Mouse (Mus musculus): Measurements from ENCODE around the gene Hmcn1.
A peak's percentile ranks its signal among the peaks of the same experiment; 100 is the strongest.

Hmcn1 gene

DNA sequence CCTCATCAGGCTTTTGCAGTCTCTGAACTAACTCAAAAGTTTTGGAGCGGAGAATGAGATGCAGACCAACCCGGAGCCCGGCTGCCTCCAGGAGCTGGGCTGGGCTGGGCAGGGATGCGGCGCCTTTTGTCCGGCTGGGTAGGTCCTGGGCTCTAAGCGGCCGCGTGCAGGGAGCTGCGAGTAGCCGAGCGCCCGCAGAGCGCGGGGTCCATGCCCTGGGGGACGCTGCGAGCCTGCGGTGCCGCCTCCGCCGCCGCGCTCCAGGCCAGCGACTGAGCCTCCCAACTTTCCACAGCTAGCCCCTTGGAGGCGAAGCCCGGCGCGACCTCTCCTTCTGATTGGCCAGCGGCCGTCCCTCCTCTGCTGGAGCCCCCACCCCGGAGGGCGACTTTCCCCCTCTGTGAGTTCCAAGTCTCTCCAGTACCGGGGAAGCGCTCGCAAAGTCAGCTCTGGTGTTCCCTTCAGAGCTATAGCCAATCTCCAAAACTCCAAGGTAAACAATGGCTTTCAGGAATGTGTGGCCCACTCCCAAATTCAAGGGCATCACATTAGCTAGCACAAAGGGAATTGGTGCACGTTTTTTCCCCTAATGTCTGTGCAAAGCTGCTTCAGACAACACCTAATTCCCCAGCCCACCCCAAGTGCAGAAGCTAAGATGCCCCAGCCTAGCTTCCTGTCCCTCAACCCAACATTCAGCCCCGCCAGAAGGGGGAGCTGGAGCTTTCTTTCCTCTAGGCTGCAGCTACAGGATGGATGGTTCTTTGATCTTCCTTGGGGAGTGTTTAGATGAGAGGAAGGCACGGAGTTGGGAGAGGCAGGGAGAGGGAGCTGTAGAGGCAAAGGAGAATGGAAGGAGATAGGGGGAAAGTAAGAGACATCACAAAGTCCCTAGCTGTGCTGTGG lies at the start of gene Hmcn1:
TSS of gene Hmcn1 (minus strand) at position 274 of the 903 bp plus-strand sequence.
- DNase-seq (ENCODE audit: low read depth, low spot score) = no peak

DNA sequence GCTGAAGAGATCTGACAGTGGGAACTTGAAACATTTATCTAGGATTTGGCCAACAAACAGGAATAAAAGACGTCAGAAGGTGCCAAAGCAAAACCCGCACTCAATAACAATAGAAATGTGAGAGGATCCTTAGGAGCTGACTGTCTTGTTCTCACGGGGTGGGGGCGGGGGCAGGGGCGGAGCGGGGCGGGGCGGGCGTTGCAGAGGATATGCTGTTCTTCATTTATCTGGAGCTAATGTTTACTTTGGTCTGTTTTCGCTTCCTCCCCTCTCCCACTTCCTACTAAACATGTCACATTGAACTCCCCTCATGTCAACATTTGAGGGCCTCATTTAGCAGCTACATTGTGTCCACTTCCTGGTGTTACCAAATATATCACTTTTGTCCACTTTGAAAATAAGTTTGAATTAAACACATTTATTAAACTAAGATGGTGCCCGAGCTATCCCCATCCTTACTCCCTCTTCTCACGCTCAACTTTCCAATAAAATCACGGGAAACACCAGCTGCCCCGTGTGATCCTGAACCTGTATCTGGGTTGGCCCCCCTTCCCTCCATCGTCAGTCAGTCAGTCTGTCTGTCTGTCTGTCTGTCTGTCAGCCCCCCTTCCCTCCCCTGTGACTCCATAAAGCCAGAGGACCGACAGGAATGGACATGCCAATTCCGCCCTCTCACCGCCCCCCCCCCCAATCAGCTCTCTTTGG lies 47.9 kb upstream of the Hmcn1 start:
- no peak for DNase-seq (ENCODE audit: low read depth, low spot score)

DNA sequence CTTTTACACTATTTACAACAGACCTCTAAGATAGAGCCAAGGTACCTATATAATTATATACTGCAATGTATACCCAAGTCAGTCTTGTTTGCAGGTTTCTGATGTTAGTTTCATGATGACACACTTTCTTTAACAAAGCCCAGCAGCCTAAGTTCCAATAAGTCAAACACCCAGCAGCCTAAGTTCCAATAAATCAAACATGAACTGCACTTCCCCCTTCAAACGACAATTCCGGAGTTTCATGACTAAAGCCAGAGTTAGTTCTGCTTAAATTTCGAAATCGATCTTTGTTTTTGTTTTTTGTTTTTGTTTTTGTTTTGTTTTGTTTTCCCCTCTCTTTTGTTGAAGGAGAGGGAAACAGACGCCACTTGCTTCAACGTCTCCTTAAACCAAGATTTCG lies 47.1 kb upstream of the Hmcn1 start:
- DNase-seq (ENCODE audit: low read depth, low spot score) = no peak

DNA sequence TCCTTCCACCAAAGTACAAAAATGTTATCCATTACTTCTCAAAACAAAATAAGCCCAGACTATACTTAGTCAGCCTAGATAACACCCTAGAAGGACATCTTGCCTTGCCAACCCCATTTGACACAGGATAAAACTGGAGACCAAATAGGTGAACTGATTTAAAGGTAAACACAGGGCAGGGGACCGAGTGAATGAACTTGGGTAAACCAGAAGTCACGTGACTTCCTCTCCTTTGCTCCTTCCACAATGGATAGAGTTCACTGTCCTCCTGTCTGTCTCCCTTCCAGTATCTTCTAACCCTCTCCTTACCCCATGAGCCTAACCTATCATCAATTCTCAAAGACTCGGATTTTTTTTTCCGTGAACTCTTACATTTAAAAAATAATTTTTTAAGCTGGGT lies 46.0 kb upstream of the Hmcn1 start:
- no peak for DNase-seq (ENCODE audit: low read depth, low spot score)

DNA sequence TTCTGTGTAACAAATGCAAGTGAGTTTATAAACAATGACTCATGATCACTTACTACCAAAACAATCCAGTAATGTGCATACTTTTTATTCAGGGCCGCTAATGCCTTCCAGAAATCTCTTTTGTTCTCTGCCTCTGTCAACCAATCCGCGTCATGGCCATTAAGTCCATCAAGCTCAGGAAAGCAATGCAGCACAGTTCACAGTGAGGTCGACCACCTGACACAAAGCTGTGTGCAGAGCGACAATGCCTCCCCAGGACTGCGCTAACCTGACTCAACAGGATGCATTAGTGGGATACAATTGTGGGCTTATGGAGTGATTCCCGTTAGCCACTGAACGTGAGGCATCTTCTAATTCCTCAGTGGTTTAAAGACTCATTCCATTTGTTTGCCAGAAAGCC lies 45.3 kb upstream of the Hmcn1 start:
- DNase-seq (ENCODE audit: low read depth, low spot score) = no peak

DNA sequence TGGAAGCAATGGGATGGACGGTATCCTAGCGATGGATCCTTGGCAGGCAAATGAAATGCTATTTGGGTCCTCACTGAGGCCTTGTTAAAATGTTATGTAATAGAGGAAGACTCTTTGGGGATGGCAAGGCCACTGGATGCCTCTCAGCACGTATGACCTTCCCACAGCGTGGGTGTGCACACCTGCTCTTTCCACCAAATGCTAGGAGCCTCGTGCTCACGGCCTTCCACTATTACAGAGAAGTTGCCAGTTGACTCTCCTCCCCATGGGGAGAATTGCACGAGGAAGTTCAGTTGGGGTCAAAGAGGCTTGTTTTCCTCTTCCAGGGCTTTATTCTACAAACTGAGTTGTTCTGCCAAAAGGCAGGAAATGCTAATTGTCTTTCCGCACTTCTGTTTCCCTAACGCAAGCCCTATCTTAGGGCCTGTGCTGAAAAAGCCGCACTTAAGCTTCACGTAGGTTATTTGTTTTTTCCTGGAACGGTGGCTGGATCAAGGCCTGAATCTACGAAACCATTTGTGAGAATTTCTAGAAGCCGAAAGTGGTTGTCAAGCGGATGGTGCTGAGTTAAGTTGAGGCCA lies 43.3 kb upstream of the Hmcn1 start:
- no peak for DNase-seq (ENCODE audit: low read depth, low spot score)

DNA sequence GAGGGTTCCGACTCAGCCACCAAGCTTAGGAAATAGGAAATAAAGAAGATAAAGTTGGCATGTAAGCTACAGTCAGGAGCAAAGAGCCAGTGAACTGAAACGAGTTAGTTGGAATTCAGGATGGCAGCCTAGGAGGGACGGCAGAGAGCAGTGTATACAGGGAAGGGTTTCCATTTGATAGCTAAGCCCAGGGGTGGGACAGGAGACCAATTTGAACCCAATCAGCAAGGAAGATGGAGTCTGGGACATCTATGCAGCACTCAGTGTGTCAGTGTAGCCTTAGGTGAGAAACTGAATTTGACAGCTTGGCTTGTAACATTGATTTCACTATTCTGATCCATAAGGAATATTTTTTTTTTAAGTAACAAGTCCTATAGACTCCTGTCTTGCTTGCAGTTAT lies 42.5 kb upstream of the Hmcn1 start:
- DNase-seq (ENCODE audit: low read depth, low spot score) = no peak

DNA sequence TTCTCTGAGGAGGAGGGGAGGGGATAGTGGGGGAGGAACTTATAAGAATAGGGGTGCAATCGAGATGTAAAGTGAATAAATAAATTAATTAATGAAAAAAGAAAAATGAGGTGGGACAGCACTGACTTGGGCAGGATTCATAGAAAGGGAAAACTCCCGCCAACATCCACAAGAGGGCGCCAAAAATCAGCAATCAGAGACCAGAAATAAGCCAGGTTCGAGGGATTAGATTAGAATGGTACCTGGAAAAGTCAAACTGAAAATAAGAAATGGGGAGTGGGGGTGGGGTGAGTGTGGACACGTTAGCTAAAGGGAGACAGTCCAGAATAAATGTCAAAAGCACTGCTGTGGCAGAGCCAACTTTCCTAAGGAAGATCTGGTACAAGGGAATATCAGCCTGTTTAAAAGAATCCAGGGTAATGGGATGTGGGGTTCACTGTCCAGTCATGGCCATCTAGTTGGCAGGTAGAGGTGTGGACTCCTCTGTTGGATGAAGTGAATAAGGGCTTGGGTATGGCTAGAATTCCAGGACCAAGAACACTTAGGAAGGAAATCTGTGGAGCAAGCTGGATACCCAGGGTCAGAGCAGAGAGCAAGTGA lies 41.9 kb upstream of the Hmcn1 start:
- peak; percentile 24 for DNase-seq (ENCODE audit: low read depth, low spot score)

DNA sequence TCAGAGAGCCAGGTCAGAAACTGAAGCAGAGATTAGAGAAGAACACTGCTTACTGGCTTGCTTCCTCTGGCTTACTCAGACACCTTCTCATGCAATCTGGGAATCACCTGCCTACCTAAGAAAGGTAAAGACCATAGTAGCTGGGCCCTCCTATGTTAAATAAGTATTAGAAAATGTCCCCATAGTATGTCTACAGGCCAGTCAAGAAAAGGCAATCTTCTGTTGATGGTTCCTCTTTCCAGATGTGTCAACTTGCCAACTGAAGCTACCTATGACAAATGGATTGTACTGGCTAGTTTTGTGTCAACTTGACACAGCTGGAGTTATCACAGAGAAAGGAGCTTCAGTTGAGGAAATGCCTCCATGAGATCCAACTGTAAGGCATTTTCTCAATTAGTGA lies 40.1 kb upstream of the Hmcn1 start:
- DNase-seq (ENCODE audit: low read depth, low spot score) = no peak

DNA sequence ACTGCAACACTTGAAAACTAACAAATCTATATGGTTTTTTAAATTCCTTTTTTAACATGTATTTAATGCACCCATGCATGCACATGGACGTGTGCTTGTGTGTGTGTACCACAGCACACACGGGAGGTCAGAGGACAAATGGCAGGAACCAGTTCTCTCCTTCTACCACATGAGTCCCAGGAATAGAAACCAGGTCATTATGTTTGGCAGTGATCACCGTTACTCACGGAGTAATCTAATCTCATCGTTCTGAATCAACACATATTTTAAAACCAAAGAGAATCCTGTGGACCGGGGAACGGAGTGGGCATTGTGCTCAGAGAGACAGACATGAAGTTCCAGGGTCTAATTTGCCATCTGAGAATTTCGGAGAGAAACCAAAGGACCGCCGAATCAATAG lies 38.3 kb upstream of the Hmcn1 start:
- no peak for DNase-seq (ENCODE audit: low read depth, low spot score)

DNA sequence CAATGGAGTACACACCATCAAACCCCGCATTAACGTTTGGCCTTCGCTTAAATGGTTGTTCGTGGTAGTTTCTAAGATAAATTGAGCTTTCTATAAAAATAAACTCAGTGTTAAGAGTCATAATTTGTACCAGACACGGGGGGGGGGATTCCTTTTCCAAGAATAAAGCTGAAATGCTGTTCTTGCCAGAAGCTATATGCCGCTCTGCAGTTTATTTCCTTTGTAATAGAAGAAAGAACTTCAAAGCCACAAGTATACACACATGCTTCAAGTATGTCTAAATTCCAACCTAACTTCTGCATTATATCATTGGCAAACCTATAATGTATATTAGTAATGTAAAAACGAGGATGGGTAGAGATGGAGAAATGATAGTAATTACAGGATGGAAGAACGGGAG lies 37.9 kb upstream of the Hmcn1 start:
- DNase-seq (ENCODE audit: low read depth, low spot score) = no peak

DNA sequence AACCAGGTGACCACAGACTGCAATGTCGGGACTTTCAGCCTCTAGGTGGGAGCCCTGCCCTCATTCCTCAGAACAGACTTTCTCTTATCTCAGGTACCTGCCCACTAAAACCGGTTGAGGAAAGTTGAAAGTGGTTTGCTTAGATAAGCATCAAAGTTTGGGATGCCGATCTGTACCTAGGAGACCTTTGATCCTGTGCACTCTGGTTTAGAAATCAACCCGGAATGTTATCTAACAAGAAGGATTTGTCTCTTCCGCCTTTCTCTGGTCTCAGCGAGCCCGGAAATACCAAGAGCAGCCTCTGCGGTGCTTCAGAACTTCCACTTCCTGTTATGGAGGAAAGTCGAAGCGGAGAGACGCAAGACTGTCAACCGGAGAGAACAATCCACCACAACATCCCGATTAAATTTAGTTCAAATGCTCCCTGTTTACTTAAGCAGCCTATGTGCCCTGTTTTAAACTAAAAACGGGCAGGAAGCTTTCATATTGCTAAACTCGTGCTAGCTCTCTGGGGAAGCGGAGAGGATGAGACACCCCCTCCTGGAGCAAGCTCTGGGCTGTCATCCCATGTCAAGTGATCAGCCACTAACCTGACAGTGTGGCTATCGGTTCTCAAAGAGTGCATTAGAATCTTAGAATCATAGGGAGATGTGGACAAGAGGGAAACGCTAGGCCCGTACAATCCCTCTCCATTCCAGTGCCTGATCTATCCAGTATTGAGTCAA lies 32.0 kb upstream of the Hmcn1 start:
- no peak for DNase-seq (ENCODE audit: low read depth, low spot score)

DNA sequence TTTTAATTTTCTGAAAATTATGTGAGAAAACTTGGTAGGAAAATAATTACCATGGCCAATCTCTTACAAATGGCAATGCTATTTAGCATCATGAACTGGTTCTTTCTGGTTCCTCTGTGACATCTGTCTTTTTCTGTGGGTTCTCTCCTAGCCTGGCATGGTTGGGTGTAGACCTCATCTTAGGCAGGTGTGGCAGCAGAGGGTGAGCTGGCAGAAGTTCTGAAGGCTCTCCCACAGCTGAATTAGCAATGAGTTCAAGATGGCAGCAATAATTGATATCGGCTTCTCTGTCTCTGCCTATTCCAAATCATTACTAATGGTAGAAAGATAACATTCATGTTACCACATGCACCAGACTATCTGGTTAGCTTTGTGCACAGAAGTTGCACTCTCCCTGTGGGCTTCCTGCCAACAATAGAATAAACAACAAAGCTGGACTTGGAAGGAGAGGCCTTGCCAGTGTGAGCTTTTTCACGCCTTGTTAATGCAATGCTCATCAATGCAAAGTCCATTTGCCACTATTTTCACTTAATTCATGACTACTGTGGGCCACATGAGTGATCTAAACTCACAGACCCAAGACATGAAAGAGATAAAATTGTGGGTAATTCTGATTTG lies 26.1 kb upstream of the Hmcn1 start:
- no peak for DNase-seq (ENCODE audit: low read depth, low spot score)

DNA sequence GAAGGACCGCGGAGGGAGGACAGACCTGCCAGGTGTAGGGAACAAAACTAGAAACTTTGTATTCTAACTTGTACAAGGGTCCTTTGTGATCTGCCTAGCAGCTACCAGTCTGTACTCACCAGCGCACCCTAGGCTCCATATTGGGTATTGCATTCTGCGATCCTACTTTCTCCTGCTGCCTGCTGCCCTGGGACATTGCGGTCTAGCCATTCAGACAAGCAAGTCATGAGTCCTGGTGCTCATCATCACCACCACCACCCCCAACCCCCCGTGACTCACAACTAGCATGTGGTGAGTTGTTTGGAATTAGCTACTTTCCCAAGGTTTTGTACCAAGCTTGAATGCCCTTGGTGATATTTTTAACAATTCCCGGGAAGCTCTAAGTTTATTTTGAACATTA lies 17.8 kb upstream of the Hmcn1 start:
- DNase-seq (ENCODE audit: low read depth, low spot score) = no peak

DNA sequence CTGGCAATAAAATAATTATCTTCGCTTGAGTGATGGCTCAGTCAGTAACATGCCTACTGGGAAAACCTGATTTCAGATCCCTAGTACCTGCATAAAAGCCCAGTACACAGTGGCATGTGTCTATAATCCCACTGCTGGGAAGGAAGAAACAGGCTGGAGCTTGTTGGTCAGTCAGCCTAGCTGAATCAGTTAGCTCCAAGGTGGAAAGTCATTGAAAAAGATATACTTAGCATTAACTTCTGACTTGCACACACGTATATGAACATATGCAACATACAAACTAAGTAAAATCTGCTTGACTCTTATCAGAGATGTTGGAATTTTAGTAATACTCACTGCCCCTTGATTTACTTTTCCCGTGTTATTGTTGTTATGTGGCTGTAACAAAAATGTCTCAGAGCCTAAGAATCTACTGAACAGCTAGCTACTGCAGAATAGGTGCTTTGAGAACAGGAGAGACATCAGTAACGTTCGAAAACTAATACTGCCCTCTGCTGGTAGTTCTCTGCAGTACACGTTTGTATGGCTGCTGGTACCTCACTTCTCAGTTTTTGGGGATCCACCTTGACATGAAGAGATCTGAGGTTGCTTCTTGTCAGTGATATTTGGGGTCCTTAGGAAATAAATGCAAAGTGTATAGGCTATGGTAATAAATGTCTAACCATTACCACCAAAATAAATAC lies 16.0 kb upstream of the Hmcn1 start:
- DNase-seq (ENCODE audit: low read depth, low spot score) = peak; percentile 43

DNA sequence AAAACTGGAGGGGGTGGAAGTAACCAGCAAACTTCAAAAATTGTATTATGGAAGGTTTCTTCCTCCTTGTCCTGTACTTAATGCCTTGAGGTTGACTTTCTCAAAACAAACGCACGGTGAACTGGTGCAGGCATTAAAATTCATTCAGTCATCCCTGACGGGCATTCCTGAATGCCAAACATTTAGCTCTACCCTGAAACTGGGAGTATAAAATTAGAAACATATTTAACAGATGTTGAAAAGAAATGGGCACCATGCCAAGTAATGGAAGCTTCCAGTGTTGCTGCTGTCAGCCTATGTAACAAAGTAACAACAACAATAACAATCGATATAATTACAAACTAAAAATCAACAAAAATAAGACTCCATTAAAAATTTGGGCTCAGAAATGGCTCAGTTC lies 14.5 kb upstream of the Hmcn1 start:
- DNase-seq (ENCODE audit: low read depth, low spot score) = no peak

DNA sequence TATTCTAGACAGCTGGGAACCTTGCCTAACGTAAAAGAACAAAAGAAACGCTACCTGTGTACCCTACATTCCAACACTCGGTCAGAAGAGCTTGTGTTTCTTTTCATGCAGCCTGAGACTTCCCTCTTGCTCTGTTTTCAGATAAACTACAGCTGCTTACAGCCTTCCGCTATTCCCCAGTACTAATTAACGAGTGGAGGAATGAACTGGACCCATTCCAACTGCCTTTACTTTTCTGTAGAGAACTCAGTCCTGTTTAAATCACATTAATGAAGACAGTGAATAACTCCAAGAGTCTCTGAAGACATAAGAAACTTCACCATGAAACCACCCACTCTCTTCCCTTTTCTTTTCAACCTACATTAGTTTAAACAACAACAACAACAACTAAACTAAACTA lies 10.8 kb upstream of the Hmcn1 start:
- no peak for DNase-seq (ENCODE audit: low read depth, low spot score)

DNA sequence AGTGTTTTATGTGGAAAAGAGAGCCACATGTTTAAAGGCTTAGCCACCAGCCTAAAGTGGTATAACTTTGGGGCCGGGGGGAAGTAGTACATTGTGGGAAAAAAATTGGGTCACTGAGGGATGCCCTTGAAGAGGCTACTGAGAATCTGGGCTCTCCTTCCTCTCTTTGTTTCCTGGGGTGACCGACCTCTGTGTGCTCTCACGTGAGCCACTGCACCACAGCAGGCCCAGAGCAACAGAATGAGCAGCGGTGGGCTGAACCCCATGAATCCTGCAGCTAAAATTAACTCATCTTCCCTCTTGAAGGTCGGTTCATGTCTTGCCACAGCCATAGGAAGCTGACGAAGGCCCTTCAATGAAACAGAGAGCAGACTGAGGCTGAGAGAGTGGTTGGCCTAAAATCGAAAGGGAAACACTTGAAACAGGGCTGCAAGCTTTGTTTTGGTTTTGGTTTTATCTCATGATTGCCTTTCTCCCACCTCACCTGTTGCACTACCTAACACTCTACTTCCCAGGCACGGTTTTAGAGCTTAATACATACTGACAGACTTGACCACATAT lies 8.7 kb upstream of the Hmcn1 start:
- DNase-seq (ENCODE audit: low read depth, low spot score) = no peak

DNA sequence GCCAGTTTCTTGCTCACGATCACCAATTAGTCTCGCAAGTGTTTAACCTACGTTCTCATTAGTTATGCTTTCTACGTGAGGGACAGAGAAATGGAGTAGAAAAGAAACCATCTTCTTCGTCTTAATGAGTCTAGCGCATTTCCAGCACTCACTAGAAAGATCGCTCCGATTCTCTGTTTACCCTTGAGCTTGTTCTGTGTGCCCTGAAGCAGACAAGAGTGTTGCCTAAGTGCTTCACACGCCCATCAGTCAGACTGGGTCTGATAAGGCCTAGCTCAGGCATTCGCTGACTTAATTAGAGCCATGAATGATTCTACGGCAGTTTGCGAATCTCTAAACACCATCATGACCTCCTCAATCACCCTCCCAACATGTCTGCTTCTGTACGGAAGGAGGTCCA lies 7.5 kb upstream of the Hmcn1 start:
- no peak for DNase-seq (ENCODE audit: low read depth, low spot score)

DNA sequence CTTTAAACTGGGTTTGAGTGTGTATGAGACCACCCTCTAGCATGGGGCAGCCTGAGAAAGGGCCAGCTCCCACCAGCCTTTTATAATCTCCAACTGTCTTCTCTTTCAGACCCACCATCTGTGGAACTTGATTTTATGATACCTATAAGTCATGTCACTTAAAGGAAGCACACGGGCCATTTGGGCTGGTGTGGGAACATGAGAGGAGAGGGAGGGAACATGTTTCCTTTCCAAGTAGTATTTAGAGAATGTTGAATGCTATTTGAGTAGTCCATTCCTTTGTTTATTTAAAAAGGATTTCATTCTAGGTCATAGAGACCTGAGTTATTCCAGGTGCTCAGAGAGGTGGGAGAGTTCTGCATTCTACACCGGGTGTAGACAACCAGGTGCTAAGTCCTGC lies 1.4 kb upstream of the Hmcn1 start:
- DNase-seq (ENCODE audit: low read depth, low spot score) = no peak
